Mouse (Mus musculus) c-Kit-positive CD71-negative TER-119-negative erythroid progenitor cells, embryonic 14.5 days (primary cell): ENCODE data around the gene Stpg3.

ENCODE experiments used
- DNase-seq: peaks from one replicate; pipeline ENCODE4 v3.0.0-alpha.2; 2013; ENCODE audit warnings: low read depth

The Stpg3 gene

DNA sequence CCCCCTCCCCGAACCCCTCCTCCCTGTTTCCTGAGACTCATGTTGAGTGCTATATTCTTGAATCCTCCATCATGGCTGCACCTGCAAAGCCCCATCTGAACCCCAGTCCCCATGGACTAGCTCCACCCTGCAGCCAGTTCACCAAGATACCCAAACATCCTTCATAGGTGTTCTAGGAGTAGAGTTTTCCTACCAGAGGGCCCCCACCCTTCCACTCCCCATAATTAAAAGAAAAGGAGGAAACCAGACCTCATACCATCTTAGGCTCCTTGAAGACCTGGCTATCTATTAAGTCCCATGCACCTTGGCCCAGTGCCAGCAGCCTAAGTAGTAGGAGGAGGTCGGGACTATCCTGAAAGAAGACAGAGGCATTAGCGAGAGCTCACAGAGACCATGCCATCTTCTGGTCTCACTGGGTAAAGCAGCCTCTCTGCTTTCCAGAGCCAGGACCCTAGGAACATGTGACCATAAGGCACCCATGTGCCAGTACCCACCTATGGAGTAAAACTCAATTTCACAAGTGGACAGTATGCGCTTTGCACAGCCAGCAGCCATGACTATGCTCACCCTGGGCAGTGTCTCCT, 10.7 kb downstream of the Stpg3 start:
- no peak for DNase-seq

DNA sequence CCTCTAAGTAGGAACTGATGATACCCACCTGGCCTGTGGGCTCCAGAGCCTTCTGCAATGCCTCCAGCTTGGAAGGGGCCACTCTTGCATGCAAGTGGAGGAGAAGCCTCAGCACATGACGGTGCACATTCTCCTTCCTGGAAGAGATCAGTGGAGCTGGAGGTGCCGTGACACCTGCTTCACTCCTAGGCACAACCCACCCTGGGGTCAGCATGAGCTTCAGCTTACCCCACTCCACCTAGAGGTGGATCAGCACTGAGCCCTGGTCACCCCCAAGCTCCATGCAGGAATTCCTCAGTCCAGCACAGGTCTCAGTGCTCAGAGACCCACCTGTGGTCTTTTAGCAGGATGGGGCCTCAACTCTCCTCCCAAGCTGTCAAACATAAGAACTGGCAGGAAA, 13.8 kb downstream of the Stpg3 start:
- no peak for DNase-seq

DNA sequence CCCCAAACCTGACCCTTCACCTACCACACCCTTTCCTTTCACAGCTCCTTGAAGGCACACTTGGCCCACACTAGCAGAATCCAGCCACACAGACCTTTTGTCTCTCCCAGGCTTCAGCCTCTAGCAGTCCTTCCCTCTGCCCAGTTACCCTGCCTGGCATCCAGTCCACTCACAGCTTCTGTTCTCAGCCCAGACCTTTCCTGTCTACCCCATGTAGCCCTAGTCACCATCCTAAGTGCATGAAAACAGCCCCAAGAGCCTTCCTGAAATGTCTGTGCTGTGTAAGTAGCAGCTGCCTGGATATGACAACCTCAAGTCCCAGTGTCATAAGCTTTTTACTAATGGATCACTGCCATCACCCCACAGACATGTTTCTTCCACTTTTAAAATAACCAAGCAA, 16.5 kb downstream of the Stpg3 start:
- DNase-seq: no peak

DNA sequence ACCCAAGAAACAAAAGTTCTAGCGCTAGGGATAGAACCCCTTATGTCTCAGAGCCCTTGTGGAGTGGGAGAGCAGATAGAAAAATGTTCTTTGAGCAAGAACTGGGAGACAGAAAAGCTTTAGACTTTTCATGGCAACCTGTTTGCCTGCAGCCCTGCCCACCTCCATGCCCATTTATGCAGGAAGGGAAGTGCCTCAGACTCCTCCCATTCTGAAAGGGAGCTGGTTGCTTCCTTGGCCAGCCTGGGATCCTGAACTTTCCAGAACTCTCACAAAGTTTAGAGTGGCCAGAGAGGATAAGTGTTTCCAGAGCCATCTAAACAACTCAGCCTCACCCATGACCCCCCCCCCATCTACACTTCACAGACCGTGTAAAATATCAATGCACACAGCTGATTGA, 17.2 kb downstream of the Stpg3 start:
- DNase-seq: no peak

DNA sequence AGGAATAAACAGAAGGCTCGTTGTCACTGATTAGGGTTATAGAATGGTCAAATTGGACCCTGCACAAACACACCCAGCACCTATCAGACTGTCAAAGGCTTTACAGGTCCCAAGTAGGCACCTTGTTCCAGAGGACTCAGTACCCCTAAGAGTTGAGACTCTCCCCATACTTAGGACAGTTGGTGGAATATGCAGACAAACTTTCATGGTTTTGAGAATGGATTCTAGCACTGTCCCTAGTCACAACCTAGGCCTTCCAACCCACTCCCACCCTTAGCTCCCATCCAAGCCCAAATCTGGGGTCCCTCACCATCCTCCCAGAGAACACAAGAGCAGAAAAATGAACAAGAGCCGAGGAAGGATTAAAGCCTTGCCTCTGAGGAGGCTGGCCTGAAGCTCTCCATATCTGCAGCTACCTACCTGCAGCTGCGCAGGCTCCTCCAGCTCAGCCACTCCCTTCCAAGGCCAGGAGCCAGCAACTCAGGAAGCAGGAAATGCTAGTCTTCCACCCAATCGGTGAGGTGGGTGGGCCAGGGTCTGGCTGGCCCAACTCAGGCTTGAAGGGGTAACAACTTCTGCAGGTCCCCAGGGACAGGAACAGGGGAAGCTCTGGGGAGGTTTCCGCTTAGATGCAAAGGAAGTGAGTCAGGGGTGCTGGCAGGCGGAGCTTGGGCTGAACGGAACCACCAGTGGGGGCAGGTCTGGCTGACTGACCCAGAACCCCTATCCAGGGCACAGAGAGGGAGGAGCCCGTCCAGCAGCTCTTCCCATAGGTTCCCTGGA, 18.1 kb downstream of the Stpg3 start, which contains the start of gene Tor4a:
Gene Tor4a (minus strand): TSS at position 715 of the 783 bp plus-strand sequence.
- peak; percentile 72 for DNase-seq

DNA sequence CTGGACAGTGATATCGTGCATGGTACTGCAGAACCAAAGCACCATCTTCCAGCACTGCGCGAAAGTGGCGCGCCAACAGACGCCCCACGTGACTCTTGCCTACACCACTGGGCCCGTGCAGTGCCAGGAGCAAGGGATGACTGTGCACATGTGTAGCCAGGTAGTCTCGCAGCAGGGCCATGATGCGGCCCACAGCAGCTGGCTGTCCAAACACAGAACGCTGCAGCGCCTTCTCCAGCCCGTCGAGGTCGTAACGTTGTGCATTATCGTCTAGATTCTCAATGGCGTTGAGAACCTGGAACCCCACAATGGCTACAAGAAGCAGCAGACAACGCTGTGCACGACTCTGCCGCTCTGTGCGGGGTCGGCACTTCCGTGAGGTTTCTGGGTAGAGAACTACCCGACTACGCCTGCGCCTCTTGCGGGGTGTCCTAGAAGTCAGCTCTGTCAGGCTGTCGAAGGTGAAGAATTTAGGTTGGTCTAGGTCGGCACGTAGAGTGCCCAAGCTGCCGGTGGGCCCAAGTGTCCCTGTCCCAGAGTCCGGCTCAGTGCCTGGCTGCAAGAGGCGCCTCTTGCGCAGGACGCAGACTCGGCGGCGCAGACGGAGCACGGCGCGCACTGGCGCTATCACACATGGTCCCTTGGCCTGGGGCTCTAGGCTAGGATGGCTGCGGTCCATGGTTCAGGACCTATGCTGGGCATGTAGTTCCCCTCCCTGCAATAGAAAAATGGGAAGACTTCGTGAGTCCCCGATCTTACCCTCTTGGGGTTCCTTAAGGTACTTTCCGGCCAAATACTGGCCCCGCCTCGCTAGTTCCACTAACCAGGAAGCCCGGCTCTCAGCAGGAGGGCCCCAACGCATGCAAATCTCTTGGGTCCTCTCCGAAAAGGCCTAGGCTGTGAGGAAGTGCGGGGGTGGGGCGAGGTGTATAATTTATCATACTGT, 19.0 kb downstream of the Stpg3 start:
- no peak for DNase-seq

DNA sequence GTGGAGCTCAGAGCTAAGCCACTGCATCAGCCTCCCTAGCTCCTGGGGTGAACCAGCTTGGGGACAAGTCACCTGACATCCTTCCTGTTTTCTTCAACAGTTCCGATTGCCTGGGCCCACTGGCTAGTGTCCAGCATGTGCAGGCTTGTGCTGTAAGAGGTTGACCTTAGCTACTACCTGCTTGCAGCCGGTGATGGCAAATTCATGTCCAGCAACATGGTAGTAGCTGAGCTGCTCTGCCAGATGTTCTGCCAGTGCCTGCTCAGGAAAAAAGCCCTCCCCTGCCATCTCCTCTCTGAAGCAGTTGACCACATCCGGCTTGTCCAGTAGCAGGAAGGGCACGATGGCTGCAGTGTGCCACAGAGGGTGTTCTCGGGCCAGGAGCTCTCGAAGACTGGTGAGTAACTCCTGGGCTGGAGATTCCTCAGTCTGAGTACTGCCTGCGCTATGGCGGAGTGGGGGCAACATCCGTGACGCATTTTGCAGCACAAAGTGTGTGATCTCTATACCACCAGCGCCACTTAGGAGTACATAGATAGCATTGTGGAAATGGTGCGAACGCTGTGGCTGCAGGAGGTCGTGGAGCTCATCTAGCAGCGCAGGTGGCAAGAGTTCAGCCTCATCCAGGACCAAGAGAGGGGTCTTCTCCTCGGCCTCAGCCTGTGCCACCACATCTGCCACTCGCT, 19.8 kb downstream of the Stpg3 start:
- no peak for DNase-seq

DNA sequence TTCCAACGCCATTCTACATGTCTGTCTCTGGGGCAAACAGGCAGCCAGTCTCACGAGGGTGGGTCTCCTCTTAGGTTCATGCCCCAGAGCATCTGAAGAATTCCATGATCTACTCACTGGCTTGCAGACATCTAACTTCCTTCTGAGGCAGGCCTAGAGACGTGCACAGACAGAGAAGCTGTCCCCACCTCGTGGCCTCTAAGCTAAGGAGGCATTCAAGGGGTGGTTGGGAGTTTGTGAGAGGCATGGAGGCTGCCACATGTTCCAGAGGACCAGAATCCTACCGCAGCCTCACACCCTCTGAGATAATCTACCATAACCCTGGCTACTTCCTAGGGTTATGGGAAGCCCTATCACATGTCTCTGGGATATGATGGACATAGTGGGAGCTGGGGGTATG, 20.4 kb downstream of the Stpg3 start:
- no peak for DNase-seq

DNA sequence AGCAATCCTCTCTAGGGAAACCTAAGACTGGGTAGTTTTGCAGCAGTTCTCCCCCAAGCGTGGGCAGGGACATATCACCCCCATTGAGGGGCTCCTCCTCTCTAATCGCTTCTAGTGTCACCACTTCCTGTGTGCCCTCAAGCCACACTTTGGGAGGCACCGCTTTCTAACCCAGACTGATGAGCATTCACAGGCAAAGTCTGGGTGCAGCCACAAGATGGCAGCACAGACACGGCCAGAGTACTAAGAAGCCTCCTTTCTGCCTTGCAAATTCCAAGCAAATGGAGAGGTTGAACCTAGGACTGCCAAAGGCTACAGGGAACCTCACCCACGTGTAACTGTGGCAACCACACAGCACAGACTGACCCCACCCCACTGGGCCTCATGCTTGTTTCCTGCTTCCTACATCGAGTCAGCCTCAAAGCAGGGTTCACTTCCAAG, 21.1 kb downstream of the Stpg3 start:
- peak; percentile 91 for DNase-seq

DNA sequence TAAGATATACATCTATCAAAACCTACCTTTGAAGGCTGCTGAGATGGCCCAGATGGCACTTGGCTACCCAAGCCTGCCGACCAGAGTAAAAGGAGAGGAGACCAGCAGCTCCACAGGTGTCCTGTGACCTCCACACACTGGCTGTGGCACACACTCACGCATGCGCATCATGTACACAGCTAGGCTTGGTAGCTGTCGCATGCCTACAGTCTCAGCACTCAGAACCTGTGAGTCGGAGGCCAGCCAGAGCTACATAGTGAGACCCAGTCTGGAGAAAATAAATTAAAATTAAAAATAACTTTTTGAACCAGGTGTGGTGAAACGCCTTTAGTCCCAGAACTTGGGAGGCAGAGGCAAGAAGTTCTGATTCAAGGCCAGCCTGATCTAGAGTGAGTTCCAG, 26.6 kb downstream of the Stpg3 start:
- DNase-seq: no peak

DNA sequence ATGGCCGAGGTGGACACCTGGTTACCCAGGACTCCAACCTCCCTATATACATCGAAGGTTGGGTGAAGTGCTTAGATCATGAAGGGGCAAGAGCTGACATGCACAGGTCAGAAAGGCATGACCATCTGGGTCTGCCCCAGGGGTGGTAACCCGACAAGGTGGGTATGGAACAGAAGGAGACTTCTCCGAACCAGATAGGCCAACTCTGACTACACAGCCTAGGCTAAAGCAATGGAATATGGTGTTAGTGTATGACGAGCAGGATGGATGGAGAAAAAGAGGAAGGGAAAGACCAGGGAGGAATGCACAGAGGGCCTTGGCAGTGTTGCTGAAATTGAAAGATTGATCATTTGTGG, 27.9 kb downstream of the Stpg3 start:
- no peak for DNase-seq

DNA sequence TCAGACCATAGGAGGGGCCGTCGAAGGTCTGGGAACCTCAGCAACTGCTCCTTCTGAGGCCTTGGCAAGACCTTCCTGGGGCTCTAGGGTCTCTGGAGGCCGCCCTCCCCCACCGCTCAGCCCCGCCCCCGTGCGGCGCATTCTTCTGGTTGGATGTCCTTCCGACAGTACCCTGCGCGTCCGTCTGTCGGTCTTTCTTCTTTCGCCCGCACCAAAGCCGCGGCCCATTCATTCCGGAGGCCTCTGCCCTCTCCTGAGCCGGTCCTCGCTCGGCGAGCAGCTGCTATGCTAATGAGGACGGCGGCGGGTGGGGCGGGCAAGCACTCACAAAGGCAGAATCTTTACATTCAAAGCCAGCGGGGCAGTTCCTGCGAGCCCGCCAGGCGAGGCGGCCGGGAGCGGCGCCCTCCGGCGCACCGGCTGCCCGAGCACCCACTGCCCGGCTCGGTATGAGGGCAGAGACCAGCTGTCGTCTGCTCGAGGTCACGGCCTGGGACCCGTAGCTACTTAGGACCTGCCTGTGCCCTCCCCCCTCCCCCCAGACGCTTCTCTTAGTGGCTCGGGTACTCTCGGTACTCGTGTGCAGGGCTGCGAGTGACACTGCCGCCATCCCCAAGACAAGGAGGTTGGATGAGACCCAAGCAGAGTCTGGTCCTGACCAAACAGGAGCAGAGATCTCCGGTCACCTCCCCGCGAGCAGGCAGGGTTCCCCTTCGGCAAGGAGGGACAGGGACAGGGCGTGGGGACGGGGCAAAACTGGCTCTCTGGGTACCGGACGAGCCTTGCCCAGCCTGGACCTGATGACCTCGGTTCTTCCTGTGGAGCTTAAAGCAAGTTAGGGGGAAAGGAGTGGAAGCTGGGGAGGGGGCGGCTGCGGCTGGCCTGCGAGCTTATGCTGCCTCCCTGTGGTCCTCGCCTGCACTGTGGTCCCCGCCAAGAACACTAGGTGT, 28.5 kb downstream of the Stpg3 start:
- no peak for DNase-seq

DNA sequence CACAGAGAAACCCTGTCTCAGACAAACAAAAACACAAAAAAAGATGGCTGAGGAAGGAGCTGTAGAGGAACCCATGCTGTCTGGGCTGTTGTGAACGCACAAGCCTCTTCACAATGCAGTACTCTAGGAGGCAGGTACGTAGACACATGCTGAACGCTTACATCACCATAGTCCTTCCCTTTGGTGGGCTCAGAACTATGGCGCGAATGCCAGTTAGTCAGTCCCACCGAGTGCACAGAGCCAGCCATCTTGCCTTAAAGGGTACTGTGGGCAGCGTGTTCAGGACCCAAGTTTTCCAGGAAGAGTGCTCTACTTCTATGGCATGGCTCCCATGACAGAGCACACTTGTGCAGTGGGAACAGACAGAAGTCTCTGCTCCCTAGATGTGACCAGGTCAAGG, 29.9 kb downstream of the Stpg3 start:
- DNase-seq: no peak

DNA sequence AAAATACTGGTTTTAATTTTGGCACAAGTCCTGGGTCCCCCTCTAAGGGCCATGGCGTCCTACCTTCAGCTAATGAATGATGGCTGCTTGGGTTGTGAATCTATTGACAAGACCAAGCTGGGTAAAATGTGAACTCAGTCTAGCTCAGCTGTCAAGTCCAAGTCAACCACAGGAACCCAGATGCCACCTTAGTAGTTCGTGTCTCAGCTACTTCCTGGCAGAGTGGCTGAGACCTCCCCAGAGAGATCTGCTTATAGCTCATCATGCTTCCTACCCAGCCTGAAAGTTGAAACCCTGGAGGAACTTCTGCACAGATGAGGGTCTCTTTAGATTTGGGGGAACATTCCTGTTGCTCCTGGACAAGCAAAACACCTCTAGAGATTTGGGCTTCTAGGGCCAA, 31.1 kb downstream of the Stpg3 start:
- no peak for DNase-seq

DNA sequence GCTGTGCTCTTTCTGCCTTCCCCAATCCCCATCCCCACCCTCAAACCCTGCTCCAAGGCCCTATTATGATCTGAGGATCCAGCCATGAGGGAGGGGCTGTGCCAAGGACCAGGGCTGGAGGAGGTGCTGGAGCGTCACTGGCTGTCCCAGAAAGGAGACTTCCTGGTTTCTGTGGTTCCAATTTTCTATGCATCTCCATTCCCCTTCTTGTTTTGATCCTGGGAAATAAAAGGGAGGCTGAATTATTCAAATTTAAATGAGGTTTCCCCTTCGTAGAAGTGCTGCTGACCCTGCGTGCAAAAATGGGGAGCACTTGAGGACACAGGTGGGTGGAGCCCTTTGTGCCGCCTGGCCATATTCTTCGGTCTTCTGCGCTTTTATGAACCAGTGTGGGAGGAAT, 31.8 kb downstream of the Stpg3 start:
- DNase-seq: no peak

DNA sequence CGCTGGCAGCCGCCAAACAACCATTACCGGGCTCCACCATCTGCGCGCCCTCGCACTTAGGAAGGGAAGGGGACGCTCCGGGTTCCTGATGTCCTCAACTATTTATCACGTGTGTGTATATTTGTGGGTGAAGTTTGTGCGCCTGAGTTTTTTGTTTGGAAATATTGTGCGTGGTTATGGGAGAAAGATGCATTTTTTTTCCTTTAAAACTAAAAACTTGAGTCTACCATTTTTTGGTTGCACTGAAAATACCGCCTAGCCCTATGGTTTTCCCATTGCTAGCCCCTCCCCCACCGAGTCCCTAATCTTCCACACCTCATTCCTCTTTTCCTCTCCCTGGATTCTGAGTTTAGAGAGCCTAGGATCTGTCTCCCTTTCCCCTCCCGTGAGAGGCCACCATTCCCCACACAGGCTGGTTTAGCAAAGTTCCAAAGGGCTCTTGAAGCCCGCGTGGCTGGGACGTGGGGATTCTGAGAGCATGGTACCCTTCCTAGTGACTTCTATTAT, 32.5 kb downstream of the Stpg3 start:
- no peak for DNase-seq

DNA sequence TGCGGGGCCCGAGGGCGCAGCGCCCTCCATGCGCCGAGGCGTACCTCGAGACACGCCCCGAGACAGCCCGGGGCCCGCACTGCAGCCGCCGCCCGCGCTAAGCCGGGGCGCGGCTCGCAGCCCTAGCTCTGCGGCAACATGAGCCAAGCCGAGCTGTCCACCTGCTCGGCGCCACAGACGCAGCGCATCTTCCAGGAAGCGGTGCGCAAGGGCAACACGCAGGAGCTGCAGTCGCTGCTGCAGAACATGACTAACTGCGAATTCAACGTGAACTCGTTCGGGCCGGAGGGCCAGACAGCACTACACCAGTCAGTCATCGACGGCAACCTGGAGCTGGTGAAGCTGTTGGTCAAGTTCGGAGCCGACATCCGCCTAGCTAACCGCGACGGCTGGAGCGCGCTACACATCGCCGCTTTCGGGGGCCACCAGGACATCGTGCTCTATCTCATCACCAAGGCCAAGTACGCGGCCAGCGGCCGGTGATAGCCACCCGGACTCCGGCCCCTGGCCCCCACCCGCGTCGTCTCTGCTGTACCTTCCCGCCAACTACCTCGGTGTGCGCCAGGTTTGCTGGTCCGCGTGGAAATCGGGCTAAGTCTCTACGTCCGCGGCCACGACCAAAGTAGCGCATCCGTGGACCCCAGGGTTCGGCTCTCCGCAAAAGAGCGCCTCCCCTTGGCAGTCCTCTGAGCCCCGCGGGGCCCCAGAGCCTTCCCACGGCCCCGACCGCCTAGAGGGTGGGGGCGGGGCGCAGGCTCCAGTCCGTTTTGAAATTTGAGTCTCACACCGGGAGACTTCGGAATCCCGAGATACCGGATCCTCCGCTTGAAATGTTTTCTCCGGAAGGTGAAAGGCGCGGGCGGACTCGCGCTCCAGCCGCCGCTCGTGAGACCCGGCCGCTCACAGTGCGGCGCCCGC, 33.2 kb downstream of the Stpg3 start:
- DNase-seq: no peak

DNA sequence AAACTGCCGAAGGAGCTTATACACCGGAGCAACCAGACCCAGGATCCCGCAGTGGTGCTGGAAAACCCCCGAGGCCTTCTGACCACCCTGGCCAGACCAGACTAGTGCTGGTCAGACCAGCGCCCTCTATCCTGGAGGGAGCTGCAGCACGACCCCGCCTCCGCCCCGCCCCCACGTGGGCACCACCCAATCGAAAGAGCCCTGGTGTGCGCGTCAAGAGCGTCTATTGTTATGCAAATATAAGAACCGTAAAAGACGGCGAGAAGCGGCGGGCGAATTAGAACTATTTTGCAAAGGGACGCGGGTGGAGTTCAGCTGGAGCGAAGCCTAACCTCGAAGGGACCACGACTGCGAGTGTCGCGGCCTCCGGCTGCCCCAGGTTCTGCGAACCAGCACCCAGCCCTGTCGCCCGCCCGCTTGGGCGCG, 33.9 kb downstream of the Stpg3 start, which contains the start of gene Nrarp:
Gene Nrarp (plus strand): TSS at position 281 of the 426 bp plus-strand sequence.
- peak; percentile 80 for DNase-seq

DNA sequence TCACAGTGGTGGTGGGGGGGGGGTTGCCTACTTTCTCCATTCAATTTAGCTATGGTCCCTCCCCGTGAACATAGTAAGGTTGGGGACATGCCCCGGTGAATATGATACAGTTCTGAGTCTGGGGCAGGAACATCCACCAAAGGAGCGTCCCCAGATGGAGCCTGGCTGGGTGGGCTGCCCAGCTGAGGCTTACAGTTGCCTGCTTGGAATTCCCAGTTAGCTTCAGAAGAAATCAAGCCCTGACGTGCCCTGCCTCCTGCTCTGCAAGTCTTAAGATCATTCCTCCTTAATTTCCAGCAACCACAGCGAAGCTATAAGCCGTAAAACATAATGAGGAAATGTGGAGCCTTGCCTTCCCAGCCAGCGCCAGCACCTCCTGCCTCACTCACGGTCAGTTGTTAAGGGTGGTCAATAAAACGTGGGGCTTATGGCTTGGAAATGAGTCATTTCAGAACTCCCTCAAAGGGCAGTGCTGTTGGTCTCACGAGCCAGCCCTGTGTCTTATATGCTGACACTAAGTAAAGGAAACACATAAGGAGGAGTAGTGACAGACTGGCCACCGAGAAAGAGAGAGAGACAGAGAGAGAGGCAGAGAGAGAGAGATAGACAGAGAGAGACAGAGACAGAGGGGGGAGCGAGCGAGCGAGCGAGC, 34.7 kb downstream of the Stpg3 start:
- no peak for DNase-seq
